Mouse (Mus musculus): ENCODE data around the gene Spryd3. TPM values are rescaled to one million over a fixed set of nuclear protein-coding genes. Genes with fewer than 3 reads are reported as not detected.
"Not testable (repeated sequence)": the region's sequence is repeated elsewhere in the genome, so short reads cannot be mapped to it uniquely, and the experiment has no call there.

Spryd3 gene
- polyA plus RNA-seq, 1 experiment from 2014 or later, result 12.1 TPM

DNA sequence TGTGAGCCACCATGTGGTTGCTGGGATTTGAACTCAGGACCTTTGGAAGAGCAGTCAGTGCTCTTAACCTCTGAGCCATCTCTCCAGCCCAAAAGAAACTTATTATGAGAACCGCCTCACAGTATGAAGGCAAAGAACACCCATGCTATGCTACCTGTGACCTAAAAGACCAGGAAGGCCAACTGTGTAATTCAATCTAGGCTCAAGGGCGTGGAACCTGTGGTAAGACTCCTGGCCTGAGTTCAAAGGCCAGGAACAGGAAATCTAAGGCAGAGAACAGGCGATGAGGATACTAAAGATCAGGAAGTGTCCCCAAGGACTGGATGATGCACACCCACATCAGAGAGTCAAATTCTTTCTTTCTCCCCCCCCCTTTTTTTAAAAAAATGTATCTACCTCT is 37.5 kb upstream of the Spryd3 start:
- Histone ChIP-seq H3K36me3 (ENCODE audit: control insufficient read depth, insufficient read depth, low read length) (no peaks in the 10 kb centered on the region), H3K4me2 (ENCODE audit: low read depth, low read length, severe bottlenecking) (no peak overlapping the region), H3K9me3 (ENCODE audit: control insufficient read depth, low read length) (no peaks in the 10 kb centered on the region), H3K27ac (ENCODE audit: low read depth, low read length) (no peak overlapping the region), H3K4me1 (replicated peaks; ENCODE audit: control insufficient read depth, insufficient read depth, low read length) (no peaks in the 10 kb centered on the region), H3K27me3 (ENCODE audit: control insufficient read depth, insufficient read depth, low read length) (no peaks in the 10 kb centered on the region), H3K9ac (ENCODE audit: low read length) (no peak overlapping the region), H3K4me3 (ENCODE audit: low read depth, low read length) (no peak overlapping the region)
- DNase-seq (ENCODE audit: low spot score) (no peak), ATAC-seq (replicated peaks; ENCODE audit: low FRiP score) (no peak)
- WGBS, result 85% methylated on average over 3 of the region's 3 CpGs

DNA sequence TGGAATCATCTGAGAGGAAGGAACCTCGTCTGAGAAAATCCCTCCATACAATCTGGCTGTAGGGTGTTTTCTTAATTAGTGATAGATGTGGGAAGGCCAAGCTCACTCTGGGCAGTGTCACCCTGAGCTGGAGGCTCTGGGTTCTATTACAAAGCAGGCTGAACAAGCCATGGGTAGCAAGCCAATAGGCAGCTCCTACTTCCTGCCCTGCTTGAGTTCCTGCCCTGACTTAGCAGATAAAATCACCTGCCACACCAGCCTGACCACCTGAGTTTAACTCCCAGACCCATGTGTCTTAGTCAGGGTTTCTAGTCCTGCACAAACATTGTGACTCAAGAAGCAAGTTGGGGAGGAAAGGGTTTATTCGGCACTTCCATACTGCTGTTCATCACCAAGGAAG is 33.0 kb upstream of the Spryd3 start:
- no peak overlapping the region for H3K9ac ChIP-seq (ENCODE audit: low read length)
- 67% methylated on average over 2 of the region's 2 CpGs for WGBS
- H3K4me3 ChIP-seq (ENCODE audit: low read depth, low read length), result no peak overlapping the region
- H3K9me3 ChIP-seq (ENCODE audit: control insufficient read depth, low read length), result no peaks in the 10 kb centered on the region
- no peaks in the 10 kb centered on the region for H3K4me1 ChIP-seq (replicated peaks; ENCODE audit: control insufficient read depth, insufficient read depth, low read length)
- no peaks in the 10 kb centered on the region for H3K27me3 ChIP-seq (ENCODE audit: control insufficient read depth, insufficient read depth, low read length)
- ATAC-seq (replicated peaks; ENCODE audit: low FRiP score) (no peak), DNase-seq (ENCODE audit: low spot score) (no peak)
- no peak overlapping the region for H3K27ac ChIP-seq (ENCODE audit: low read depth, low read length)
- no peak overlapping the region for H3K4me2 ChIP-seq (ENCODE audit: low read depth, low read length, severe bottlenecking)
- H3K36me3 ChIP-seq (ENCODE audit: control insufficient read depth, insufficient read depth, low read length), result no peaks in the 10 kb centered on the region

DNA sequence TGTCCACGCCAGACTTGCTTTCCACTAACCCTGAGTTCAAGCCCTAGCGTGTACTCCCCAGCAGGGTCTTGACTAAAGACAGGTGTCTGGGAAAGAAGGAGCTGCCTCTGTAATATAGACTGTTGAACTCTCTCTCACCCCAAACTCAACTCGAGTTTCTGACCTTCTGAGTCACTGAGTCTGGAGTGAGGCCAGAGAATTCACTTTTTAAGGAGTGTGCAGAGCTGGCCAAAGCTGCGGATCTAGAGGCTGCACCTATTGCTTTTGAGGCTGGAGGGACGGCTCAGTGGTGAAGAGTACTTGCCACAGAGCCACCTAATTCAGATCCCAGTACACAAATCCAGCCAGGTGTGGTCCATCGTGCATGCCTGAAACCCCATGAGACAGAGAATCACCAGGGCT is 31.6 kb upstream of the Spryd3 start:
- H3K9ac ChIP-seq (ENCODE audit: low read length), result no peak overlapping the region
- no peaks in the 10 kb centered on the region for H3K36me3 ChIP-seq (ENCODE audit: control insufficient read depth, insufficient read depth, low read length)
- DNase-seq (ENCODE audit: low spot score), result no peak
- no peak overlapping the region for H3K4me2 ChIP-seq (ENCODE audit: low read depth, low read length, severe bottlenecking)
- H3K9me3 ChIP-seq (ENCODE audit: control insufficient read depth, low read length), result no peaks in the 10 kb centered on the region
- no peaks in the 10 kb centered on the region for H3K4me1 ChIP-seq (replicated peaks; ENCODE audit: control insufficient read depth, insufficient read depth, low read length)
- no peak for ATAC-seq (replicated peaks; ENCODE audit: low FRiP score)
- H3K27me3 ChIP-seq (ENCODE audit: control insufficient read depth, insufficient read depth, low read length), result no peaks in the 10 kb centered on the region
- no peak overlapping the region for H3K4me3 ChIP-seq (ENCODE audit: low read depth, low read length)
- WGBS, result 63% methylated on average over 6 of the region's 6 CpGs
- H3K27ac ChIP-seq (ENCODE audit: low read depth, low read length), result no peak overlapping the region

DNA sequence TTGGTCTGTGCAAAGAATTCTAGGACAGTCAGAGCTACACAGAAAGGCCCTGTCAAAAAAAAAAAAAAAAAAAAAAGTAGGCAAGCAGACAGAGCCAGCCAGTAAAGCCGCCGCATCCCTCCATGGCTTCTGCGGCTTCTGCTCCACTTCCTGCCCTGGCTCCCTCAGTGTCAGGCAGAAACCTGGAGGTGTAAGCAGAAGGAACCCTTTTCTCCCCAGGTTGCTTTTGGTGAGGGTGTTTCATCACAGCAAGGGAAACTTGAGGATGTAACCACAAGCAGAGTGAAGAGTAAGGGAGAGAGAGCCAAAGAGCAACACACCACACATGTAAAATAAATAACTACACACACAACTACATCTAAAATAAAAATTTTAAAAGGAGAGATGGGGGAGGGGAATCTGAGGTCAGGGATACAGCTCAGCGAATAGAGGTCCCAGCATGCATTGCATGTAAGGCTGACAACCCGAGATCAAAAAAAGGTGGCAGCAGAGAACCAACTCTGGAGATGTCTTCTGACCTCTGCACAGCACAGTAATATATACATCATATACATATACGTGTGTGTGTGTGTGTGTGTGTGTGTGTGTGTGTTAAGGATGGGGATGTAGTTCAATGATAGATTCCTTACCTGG is 29.6 kb upstream of the Spryd3 start:
- DNase-seq (ENCODE audit: low spot score), result no peak
- no peaks in the 10 kb centered on the region for H3K9me3 ChIP-seq (ENCODE audit: control insufficient read depth, low read length)
- H3K4me3 ChIP-seq (ENCODE audit: low read depth, low read length), result no peak overlapping the region
- no peak overlapping the region for H3K9ac ChIP-seq (ENCODE audit: low read length)
- no peaks in the 10 kb centered on the region for H3K27me3 ChIP-seq (ENCODE audit: control insufficient read depth, insufficient read depth, low read length)
- whole genome bisulfite sequencing, result 59% methylated on average over 6 of the region's 6 CpGs
- H3K36me3 ChIP-seq (ENCODE audit: control insufficient read depth, insufficient read depth, low read length), result no peaks in the 10 kb centered on the region
- H3K27ac ChIP-seq (ENCODE audit: low read depth, low read length), result no peak overlapping the region
- H3K4me2 ChIP-seq (ENCODE audit: low read depth, low read length, severe bottlenecking), result no peak overlapping the region
- H3K4me1 ChIP-seq (replicated peaks; ENCODE audit: control insufficient read depth, insufficient read depth, low read length), result no peaks in the 10 kb centered on the region
- no peak for ATAC-seq (replicated peaks; ENCODE audit: low FRiP score)

DNA sequence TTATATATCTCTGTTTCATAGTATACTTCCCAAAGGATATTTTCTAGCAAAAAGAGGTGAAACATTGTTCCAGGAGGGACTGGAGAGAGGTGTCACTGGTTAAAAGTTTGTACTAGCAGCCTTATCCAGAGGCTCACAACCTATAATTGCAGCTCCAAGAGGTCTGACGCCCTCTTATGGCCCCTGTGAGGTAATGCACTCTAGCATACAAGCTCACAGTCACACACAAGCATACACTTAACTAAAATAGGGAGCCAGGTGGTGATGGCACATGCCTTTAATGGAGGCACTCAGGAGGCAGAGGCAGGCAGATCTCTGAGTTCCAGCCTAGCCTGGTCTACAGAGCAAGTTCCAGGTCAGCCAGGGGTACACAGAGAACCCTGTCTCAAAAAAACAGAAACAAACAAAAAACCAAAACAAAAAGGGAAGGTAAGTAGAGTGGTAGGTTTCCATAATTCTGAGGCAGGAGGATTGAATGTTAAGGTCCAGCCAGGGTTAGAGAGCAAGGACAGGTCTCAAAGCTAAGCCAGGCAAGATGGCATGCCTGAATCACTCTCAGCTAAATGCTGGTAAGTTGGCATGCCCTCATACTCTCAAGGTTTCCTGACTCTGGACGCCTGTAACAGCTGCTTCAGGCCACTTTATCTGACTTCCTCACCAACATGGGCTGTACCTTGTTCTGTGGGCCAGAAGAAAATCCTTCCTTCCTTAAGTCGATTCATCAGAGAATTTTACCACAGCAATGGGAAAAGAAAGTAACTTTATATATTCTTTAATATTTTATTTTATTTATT is 28.1 kb upstream of the Spryd3 start:
- Histone ChIP-seq H3K4me1 (replicated peaks; ENCODE audit: control insufficient read depth, insufficient read depth, low read length) (no peaks in the 10 kb centered on the region), H3K9me3 (ENCODE audit: control insufficient read depth, low read length) (no peaks in the 10 kb centered on the region), H3K4me3 (ENCODE audit: low read depth, low read length) (no peak overlapping the region), H3K27me3 (ENCODE audit: control insufficient read depth, insufficient read depth, low read length) (no peaks in the 10 kb centered on the region), H3K27ac (ENCODE audit: low read depth, low read length) (no peak overlapping the region), H3K9ac (ENCODE audit: low read length) (no peak overlapping the region), H3K36me3 (ENCODE audit: control insufficient read depth, insufficient read depth, low read length) (no peaks in the 10 kb centered on the region), H3K4me2 (ENCODE audit: low read depth, low read length, severe bottlenecking) (no peak overlapping the region)
- ATAC-seq (replicated peaks; ENCODE audit: low FRiP score) (no peak), DNase-seq (ENCODE audit: low spot score) (no peak)
- 57% methylated on average over 3 of the region's 3 CpGs for WGBS

DNA sequence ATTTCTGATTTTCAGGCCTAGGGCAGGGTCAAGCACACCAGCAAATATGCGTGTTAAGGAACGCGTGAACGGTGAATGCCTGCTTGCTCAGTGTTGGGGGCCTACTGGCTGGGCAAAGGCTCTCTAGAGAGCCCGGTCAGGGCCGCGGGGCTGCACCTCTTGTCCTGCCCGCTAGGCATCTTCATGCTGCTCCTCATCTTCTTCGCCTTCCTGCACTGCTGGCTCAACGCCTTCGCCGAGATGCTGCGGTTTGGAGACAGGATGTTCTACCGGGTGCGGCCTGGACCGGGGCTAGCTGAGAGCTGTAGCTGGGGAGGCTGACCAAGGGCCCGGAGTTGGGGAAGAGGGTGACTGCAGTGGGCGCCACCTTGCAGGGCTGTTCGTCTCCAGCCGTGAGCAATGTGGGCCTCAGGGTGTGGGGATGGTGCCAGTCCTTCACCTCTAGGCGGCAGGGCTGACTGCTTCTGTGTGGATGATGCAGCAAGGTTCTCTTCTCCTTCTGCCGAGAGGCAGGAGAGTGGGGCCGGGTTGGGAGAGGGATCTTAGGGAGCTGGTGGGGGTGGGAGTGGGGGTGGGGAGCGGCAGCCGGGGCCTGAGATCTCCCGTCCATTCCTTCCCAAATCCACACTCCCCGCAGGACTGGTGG is 24.5 kb upstream of the Spryd3 start:
- Histone ChIP-seq H3K4me2 (ENCODE audit: low read depth, low read length, severe bottlenecking) (no peak overlapping the region), H3K9me3 (ENCODE audit: control insufficient read depth, low read length) (no peaks in the 10 kb centered on the region), H3K27me3 (ENCODE audit: control insufficient read depth, insufficient read depth, low read length) (no peaks in the 10 kb centered on the region), H3K36me3 (ENCODE audit: control insufficient read depth, insufficient read depth, low read length) (no peaks in the 10 kb centered on the region), H3K4me3 (ENCODE audit: low read depth, low read length) (no peak overlapping the region), H3K27ac (ENCODE audit: low read depth, low read length) (no peak overlapping the region), H3K4me1 (replicated peaks; ENCODE audit: control insufficient read depth, insufficient read depth, low read length) (0 out of 2 replicates have a peak, but pooled peaks cover 2% of the 10 kb centered on the region), H3K9ac (ENCODE audit: low read length) (no peak overlapping the region)
- no peak for ATAC-seq (replicated peaks; ENCODE audit: low FRiP score)
- no peak for DNase-seq (ENCODE audit: low spot score)
- WGBS, result 62% methylated on average over 27 of the region's 27 CpGs

DNA sequence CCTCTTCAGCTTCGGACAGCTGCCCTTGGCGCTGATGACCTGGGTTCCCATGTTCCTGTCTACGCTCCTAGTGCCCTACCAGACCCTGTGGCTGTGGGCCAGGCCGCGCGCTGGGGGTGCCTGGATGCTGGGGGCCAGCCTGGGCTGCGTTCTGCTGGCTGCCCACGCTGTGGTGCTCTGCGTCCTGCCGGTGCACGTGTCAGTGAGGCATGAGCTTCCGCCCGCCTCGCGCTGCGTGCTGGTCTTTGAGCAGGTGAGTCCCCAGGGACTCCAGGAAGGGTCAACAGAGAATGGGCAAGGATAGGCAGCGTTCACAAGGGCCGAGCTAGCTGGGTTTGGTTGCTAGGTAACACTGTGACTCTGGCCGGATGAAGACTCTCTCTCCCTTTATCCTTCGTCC is 20.8 kb upstream of the Spryd3 start:
- 33% methylated on average over 20 of the region's 20 CpGs for WGBS
- ATAC-seq (replicated peaks; ENCODE audit: low FRiP score) (no peak), DNase-seq (ENCODE audit: low spot score) (no peak)
- H3K36me3 ChIP-seq (ENCODE audit: control insufficient read depth, insufficient read depth, low read length), result no peaks in the 10 kb centered on the region
- no peak overlapping the region for H3K4me2 ChIP-seq (ENCODE audit: low read depth, low read length, severe bottlenecking)
- H3K4me1 ChIP-seq (replicated peaks; ENCODE audit: control insufficient read depth, insufficient read depth, low read length), result 0 out of 2 replicates have a peak, but pooled peaks cover 2% of the 10 kb centered on the region
- no peak overlapping the region for H3K27ac ChIP-seq (ENCODE audit: low read depth, low read length)
- no peaks in the 10 kb centered on the region for H3K9me3 ChIP-seq (ENCODE audit: control insufficient read depth, low read length)
- no peak overlapping the region for H3K4me3 ChIP-seq (ENCODE audit: low read depth, low read length)
- peak overlapping the region; percentile 4; the same call in 1 of the 2 replicates for H3K9ac ChIP-seq (ENCODE audit: low read length)
- no peaks in the 10 kb centered on the region for H3K27me3 ChIP-seq (ENCODE audit: control insufficient read depth, insufficient read depth, low read length)

DNA sequence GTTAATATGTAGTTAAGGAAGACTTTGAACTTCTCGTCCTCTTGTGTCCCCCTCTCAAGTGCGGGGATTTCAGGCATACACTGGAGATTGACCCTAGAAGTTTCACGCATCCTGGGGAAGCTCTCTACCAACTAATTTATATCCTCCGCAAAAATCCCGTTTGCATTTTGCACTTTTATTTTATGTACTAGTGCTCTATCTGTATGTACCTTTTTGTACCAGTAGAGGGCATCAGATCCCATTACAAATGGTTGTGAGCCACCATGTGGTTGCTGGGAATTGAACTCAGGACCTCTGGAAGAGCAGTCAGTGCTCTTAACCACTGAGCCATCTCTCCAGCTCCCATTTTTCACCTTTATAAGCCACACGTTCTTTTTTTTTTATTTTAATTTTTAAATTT is 19.0 kb upstream of the Spryd3 start:
- H3K27ac ChIP-seq (ENCODE audit: low read depth, low read length); H3K4me2 ChIP-seq (ENCODE audit: low read depth, low read length, severe bottlenecking); H3K9me3 ChIP-seq (ENCODE audit: control insufficient read depth, low read length); H3K4me1 ChIP-seq (replicated peaks; ENCODE audit: control insufficient read depth, insufficient read depth, low read length); H3K36me3 ChIP-seq (ENCODE audit: control insufficient read depth, insufficient read depth, low read length); ATAC-seq (replicated peaks; ENCODE audit: low FRiP score); DNase-seq (ENCODE audit: low spot score); H3K27me3 ChIP-seq (ENCODE audit: control insufficient read depth, insufficient read depth, low read length); H3K4me3 ChIP-seq (ENCODE audit: low read depth, low read length); H3K9ac ChIP-seq (ENCODE audit: low read length): not testable (repeated sequence)
- 90% methylated on average over 6 of the region's 6 CpGs for WGBS
